Mouse (Mus musculus): ENCODE data around the gene Gm13698.
"Not testable (repeated sequence)": the region's sequence is repeated elsewhere in the genome, so short reads cannot be mapped to it uniquely, and the experiment has no call there.

Gene Gm13698

GRCm38 (mm10) chr2:83955393-83955792 lies at the start of gene Gm13698:
TSS of gene Gm13698 (plus strand) at chr2:83955693.
- not testable (repeated sequence) for DNase-seq

DNA sequence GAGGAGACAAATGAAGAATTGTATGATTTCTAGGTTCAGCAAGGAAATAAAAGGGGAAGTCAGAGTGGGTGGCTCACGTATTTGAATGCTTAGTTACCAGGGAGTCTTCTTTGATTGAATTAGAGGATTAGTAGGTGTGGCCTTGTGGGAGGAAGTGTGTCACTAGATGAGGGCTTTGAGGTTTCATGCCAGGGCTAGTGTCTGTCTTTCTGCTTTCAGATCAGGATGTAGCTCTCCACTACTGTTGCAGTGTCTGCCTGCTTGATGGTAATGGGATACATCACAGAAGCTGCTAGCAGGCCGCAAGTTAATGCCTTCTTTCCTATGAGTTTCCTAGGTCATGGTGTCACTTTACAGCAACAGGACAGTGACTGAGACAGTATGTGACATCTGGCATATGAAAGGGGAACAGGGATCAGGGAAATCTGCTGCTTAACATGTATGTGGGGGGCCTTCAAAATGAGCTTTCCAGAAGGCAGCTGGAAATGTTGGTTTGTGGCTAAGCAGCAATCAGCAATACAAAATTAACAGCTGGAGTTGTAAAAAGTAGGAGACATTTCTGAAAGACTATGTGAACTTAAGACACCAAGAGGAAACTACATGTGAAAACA lies 25.9 kb upstream of the Gm13698 start:
- no peak for DNase-seq

DNA sequence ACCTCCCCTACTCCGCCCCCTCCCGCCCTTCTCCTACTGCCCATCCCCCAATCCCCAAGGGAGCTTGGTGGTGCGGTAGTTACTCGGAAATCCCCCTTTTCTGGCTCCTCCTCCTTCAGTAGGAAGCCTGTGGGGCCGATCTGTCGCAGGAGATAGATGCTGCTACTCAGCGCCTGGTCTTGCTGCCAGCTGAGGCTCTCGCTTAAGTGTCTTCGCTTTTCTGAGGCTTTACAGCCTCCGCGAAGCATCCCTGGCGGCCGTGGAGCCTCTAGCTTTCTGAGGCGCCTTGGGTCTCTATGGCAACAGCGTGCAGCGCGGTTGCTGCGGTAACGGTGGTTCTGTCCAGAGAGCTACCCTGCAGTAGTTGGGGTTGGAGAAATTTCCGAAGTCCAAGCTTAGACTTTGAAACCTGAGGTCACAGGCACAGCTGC lies 14.5 kb upstream of the Gm13698 start, which contains the start of gene Zswim2:
Gene Zswim2 (minus strand): TSS at position 298 of the 431 bp plus-strand sequence.
- peak; percentile 62 for DNase-seq

DNA sequence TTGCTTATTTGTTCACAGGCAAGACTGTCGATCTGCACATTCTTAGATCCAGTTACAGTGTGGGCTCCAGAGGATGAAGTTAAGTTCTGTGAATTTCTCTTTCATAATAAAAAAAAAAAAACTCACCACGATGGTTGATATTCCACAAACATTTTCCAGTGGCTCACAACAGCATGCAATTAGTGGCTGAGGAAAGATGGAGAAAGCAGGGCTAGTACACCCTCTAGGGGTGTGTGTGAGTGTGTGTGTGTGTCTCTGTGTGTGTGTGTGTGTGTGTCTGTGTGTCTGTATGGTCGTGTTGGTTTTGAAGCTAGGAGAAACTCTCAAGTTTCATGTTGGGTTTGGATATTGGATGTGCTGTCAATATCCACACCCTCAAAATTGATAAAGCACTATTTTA lies 14.1 kb upstream of the Gm13698 start:
- no peak for DNase-seq

- DNase-seq = no peak
Measured at GRCm38 (mm10) chr2:83941792-83942191, 13.7 kb upstream of the Gm13698 start.

DNA sequence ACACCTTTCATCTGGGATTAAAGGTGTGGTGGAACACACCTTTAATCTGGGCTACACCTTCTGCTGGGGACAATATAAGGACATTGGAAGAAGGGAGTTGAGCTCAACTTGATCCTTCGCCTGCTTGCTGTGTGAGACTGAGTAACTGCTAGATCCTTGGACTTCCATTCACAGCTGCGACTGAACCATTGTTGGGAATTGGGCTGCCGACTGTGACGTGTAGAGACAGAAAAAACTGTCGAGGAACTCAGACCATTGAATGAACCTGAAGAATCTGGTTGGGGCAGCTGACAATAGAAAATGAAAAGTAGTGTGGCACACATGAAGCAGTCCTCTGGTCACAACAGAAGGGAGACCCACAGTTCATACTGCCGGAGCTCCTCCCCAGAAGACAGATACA lies 5.7 kb downstream of the Gm13698 start, which contains the start of gene Gm13693:
Gene Gm13693 (plus strand): TSS at position 301 of the 400 bp plus-strand sequence.
- DNase-seq = not testable (repeated sequence)

DNA sequence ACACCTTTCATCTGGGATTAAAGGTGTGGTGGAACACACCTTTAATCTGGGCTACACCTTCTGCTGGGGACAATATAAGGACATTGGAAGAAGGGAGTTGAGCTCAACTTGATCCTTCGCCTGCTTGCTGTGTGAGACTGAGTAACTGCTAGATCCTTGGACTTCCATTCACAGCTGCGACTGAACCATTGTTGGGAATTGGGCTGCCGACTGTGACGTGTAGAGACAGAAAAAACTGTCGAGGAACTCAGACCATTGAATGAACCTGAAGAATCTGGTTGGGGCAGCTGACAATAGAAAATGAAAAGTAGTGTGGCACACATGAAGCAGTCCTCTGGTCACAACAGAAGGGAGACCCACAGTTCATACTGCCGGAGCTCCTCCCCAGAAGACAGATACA lies 11.5 kb downstream of the Gm13698 start, which contains the start of gene Gm13695:
Gene Gm13695 (plus strand): TSS at position 301 of the 400 bp plus-strand sequence.
- DNase-seq = not testable (repeated sequence)

DNA sequence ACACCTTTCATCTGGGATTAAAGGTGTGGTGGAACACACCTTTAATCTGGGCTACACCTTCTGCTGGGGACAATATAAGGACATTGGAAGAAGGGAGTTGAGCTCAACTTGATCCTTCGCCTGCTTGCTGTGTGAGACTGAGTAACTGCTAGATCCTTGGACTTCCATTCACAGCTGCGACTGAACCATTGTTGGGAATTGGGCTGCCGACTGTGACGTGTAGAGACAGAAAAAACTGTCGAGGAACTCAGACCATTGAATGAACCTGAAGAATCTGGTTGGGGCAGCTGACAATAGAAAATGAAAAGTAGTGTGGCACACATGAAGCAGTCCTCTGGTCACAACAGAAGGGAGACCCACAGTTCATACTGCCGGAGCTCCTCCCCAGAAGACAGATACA lies 17.3 kb downstream of the Gm13698 start, which contains the start of gene Gm13696:
Gene Gm13696 (plus strand): TSS at position 301 of the 400 bp plus-strand sequence.
- DNase-seq = not testable (repeated sequence)

DNA sequence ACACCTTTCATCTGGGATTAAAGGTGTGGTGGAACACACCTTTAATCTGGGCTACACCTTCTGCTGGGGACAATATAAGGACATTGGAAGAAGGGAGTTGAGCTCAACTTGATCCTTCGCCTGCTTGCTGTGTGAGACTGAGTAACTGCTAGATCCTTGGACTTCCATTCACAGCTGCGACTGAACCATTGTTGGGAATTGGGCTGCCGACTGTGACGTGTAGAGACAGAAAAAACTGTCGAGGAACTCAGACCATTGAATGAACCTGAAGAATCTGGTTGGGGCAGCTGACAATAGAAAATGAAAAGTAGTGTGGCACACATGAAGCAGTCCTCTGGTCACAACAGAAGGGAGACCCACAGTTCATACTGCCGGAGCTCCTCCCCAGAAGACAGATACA lies 23.1 kb downstream of the Gm13698 start, which contains the start of gene Gm13694:
Gene Gm13694 (plus strand): TSS at position 301 of the 400 bp plus-strand sequence.
- DNase-seq = not testable (repeated sequence)

GRCm38 (mm10) chr2:83984443-83984842 lies 28.9 kb downstream of the Gm13698 start, which contains the start of gene Gm13697:
TSS of gene Gm13697 (plus strand) at chr2:83984743.
- not testable (repeated sequence) for DNase-seq

GRCm38 (mm10) chr2:83990253-83990652 lies 34.8 kb downstream of the Gm13698 start, which contains the start of gene Gm13691:
TSS of gene Gm13691 (plus strand) at chr2:83990553.
- not testable (repeated sequence) for DNase-seq

- DNase-seq = peak; percentile 41
Measured at GRCm38 (mm10) chr2:83993639-83994255, 38.3 kb downstream of the Gm13698 start.

GRCm38 (mm10) chr2:83994526-83994925 lies 39.0 kb downstream of the Gm13698 start:
- DNase-seq = not testable (repeated sequence)
